Mouse (Mus musculus) adrenal gland, postnatal 10 days (tissue): ENCODE data around the gene Hpn. TPM values are rescaled to one million over a fixed set of nuclear protein-coding genes. Genes with fewer than 3 reads are reported as not detected.

Source experiments
- DNase-seq: peaks from one replicate; pipeline ENCODE4 v3.0.0; 2021; ENCODE audit warnings: mixed read lengths
- total RNA-seq, 2 experiments: library from RNA; stranded (reverse); gene quantifications; 2 replicates each; pipeline ENCODE4 v1.2.3; 2021

Hpn gene
- total RNA-seq, 2 experiments from 2014 or later, result 25.1 to 65.2 TPM

- peak; percentile 54 for DNase-seq
These were observed 60.3 kb downstream of the Hpn start for GRCm38 (mm10) chr7:31054661-31055320.

GRCm38 (mm10) chr7:31053882-31054447, 61.1 kb downstream of the Hpn start:
- no peak for DNase-seq

GRCm38 (mm10) chr7:31052636-31053434, 62.3 kb downstream of the Hpn start:
- peak; percentile 55 for DNase-seq

GRCm38 (mm10) chr7:31052251-31052635, 62.8 kb downstream of the Hpn start:
- no peak for DNase-seq

GRCm38 (mm10) chr7:31051321-31052021, 63.6 kb downstream of the Hpn start, which contains the start of gene Fxyd7:
Fxyd7 (minus strand) TSS chr7:31051467.
- no peak for DNase-seq

- DNase-seq, result no peak
These were observed 64.2 kb downstream of the Hpn start for GRCm38 (mm10) chr7:31050921-31051320.

- DNase-seq, result no peak
These were observed 64.6 kb downstream of the Hpn start for GRCm38 (mm10) chr7:31050487-31050886.

GRCm38 (mm10) chr7:31049846-31050281, 65.2 kb downstream of the Hpn start:
- DNase-seq, result no peak

GRCm38 (mm10) chr7:31049135-31049845, 65.8 kb downstream of the Hpn start:
- no peak for DNase-seq

Other genes starting within 250 kb of the Hpn start
- 1 to 10 TPM; 3.3 to 5.1 TPM for gene Cd22, start 234.9 kb downstream of the Hpn start, total RNA-seq
- under 1 TPM; 0.45 to 0.58 TPM for gene Mag, start 200.4 kb downstream of the Hpn start, total RNA-seq
- gene Hamp2, start 190.6 kb downstream of the Hpn start, total RNA-seq, result 1 to 10 TPM in 1 of 2 experiments, not detected in 1; 1.1 TPM
- gene Hamp, start 171.3 kb downstream of the Hpn start, total RNA-seq, result 1 to 10 TPM in 1 of 2 experiments, under 1 TPM in 1; 0.88 to 1.3 TPM
- gene Usf2, start 158.5 kb downstream of the Hpn start, total RNA-seq, result 100 to 1,000 TPM; 105 to 108 TPM
- 10 to 100 TPM; 11.2 to 21.6 TPM for gene Lsr, start 141.8 kb downstream of the Hpn start, total RNA-seq
- under 1 TPM; 0.39 to 0.63 TPM for gene Fam187b, start 141.5 kb downstream of the Hpn start, total RNA-seq
- gene Fxyd5, start 72.8 kb downstream of the Hpn start, total RNA-seq, result 10 to 100 TPM; 39.1 to 42.0 TPM
- 10 to 100 TPM in 1 of 2 experiments, 1 to 10 TPM in 1; 7.5 to 18.2 TPM for gene Fxyd7, start 63.8 kb downstream of the Hpn start, total RNA-seq
- gene Fxyd1, start 58.1 kb downstream of the Hpn start, total RNA-seq, result 100 to 1,000 TPM; 353 to 358 TPM
- gene Lgi4, start 55.9 kb downstream of the Hpn start, total RNA-seq, result 1 to 10 TPM; 6.1 to 7.0 TPM
- 1 to 10 TPM; 4.0 to 5.6 TPM for gene Fxyd3, start 38.6 kb downstream of the Hpn start, total RNA-seq
- 10 to 100 TPM; 15.7 to 39.2 TPM for gene Scn1b, start 11.7 kb upstream of the Hpn start, total RNA-seq
- gene Gramd1a, start 40.6 kb upstream of the Hpn start, total RNA-seq, result 10 to 100 TPM; 39.4 to 60.0 TPM
- not detected for gene Scgb2b2, start 175.2 kb upstream of the Hpn start, total RNA-seq
- gene Scgb1b2, start 176.5 kb upstream of the Hpn start, total RNA-seq, result not detected
- gene Scgb2b3, start 246.8 kb upstream of the Hpn start, total RNA-seq, result not detected